Mouse (Mus musculus): ENCODE results near the gene Gm37240.

DNA sequence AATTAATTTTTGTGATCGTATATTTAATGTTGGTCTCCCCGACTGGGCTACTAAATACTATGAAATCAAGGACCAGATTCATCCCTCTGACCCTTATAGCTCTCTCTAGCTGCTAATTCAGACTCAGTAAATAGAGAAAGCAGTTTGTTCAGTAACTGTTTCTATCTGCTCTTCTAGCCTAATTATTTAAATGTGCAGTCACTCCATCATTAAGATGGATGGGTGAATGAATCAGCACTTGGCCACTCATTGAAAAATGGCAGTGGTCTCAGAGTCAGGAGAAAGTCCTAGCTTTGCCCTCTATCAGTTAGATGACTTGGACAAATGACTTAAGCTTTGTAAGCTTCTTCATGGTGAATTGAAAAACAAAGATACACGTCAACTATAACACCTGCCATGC lies 387.2 kb downstream of the Gm37240 start:
- TF ChIP-seq POLR2A (IDR thresholded peaks at IDR 0.05; ENCODE audit: borderline replicate concordance, control insufficient read depth, low read depth, low read length) (no peak), CTCF (IDR thresholded peaks at IDR 0.05; ENCODE audit: control insufficient read depth, insufficient read depth, low read length) (no peak)
